Mouse (Mus musculus): ENCODE data around the gene Rasip1.

Rasip1 gene

DNA sequence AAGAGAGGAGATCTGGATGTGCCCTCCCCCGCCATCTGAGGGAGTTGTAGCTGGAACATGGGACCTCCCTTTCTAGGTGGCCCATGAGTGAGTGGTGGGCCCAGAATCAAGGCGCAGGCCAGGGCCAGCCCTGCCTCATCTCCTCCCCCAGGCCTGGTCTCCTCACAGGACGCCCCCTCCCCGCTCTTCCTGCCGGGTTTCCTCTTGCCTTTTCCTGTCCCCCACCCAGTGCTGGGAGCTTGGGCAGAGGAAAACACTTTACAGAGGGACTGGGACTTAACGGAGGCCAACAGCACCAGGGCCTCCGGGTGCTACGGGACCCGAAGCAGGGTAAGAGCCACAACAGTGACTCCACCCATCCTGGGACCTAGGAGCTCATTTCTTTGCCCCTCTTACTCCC lies at the start of gene Rasip1:
Gene Rasip1, plus strand, starts transcription at position 228 of the 400 bp plus-strand sequence.
- DNase-seq (ENCODE audit: low spot score), result no peak

DNA sequence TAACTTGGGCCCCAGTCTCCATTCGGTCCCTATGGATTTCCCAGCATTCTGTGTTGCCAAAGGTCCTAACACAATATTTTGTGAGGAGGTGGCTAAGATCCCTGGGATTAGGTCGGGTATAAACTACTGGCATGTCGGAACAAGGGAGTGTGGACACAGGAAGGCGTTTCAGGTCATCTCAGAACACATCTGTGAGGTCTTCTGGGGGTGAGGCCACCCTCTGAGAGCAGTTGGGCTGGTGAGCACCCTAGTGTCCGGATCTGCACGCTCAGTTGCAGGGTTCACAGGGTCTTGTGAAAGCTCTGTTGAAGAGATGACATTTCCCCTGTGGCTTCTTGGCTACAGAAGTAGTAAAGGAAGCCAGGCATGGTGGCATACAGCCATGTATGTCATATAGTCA lies 41.4 kb upstream of the Rasip1 start:
- DNase-seq (ENCODE audit: low spot score), result no peak

DNA sequence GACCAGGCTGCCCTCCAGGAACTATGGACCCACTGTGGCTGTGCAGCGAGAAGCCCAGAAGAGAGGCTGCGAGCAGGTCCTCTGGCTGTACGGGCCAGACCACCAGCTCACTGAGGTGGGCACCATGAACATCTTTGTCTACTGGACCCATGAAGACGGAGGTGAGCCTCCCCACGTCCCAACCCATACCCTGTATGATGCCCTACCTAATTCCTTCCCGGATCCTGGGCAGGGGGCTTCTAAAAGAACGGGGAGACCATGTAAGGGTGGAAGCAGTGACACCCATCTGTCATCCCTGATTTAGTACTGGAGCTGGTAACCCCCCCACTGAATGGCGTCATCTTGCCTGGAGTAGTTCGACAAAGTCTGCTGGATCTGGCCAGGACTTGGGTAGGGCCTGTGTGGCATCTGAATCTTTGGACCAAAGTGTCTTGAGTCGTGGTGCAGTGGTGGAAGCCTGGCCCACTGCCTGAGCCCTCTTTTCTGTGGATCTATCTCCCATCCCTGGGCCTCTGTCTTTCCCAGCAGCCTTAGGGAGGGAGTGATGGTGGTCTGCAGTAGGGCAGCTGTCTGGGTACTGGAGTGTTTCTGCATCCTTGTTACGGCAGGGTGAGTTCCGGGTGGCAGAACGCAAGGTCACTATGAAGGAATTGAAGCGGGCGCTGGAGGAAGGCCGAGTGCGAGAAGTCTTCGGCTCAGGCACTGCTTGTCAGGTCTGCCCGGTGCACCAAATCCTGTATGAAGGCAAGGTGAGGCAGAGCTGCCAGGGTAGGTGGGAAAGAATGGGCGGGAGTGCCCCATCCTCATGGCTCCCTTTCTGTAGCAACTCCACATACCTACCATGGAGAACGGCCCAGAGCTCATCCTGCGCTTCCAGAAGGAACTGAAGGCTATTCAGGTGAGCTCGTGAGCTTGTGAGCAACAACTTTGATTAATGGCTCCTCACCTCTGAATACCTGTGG lies 39.4 kb upstream of the Rasip1 start:
- no peak for DNase-seq (ENCODE audit: low spot score)

DNA sequence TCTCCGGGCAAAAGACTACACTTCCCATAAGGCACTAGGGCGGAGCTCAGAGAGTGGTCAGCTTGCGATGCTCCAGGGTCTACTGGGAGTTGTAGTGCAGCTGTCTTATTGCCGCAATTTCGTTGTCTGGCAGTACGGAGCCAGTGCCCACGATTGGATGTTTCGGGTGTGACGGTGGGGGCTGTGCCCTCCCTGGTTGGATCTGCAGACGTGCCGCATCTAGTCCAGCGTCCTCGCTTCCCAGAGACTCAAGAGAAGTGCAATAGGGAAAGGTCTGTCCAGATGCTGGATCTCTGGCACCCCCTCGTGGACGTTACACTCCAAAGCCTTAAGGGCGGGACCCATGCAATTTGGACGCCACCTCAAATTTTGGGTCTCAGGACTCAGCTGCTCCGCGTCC lies 38.1 kb upstream of the Rasip1 start:
- DNase-seq (ENCODE audit: low spot score), result peak; percentile 70

DNA sequence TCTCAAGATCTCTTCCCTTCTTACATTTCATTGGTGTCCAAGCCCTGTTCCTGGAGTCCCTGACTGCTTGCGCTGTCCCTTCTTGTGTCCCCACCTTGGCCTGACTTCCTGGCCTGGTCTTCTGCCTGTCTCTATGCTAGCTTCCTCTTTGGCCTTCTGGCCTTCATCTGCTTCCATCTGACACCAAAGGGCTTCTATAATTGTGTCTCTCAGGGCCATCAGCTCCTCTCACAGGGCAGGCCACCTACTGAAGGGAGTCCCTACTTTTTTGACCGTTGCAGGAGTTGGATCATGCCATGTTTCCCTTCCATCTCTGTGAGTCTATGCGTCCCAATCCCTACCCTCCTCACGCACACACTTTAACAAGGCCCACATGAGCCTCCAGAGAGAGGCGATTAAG lies 37.4 kb upstream of the Rasip1 start:
- DNase-seq (ENCODE audit: low spot score), result no peak

DNA sequence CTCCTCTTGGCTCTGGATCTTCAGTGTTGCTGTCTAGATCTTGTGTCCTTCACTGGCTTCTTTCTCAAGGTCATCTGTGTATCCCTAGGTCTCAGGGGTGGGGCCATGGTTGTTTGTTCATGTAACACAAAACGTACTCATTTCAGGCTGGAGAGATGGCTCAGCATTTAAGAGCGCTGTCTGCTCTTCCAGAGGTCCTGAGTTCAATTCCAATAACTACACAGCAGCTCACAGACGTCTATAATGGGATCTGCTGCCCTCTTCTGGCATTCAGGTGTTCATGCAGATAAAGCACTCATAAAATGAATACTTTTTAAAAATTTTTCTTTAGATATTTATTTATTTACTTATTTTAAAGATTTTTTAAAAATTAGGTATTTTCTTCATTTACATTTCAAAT lies 36.4 kb upstream of the Rasip1 start:
- DNase-seq (ENCODE audit: low spot score), result no peak

DNA sequence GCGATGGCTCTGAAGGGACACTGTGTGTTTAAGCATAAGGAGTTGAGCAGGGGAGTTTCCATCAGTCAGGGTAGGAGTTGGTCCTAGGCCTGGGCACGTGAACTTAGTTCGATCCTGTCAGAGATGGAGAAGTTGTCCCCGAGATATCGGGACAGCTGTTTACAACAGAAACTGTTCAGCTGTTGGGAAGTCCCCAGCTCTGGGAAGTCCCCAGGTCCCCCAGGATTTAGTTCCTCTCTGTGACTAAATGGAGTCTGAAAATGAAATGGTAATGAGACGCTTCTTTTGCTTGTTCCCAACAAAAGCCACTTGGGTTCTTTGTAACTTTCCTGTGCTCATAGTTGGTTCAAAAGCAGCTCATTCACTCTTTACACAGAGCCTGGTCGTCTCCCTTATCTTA lies 35.4 kb upstream of the Rasip1 start:
- no peak for DNase-seq (ENCODE audit: low spot score)

DNA sequence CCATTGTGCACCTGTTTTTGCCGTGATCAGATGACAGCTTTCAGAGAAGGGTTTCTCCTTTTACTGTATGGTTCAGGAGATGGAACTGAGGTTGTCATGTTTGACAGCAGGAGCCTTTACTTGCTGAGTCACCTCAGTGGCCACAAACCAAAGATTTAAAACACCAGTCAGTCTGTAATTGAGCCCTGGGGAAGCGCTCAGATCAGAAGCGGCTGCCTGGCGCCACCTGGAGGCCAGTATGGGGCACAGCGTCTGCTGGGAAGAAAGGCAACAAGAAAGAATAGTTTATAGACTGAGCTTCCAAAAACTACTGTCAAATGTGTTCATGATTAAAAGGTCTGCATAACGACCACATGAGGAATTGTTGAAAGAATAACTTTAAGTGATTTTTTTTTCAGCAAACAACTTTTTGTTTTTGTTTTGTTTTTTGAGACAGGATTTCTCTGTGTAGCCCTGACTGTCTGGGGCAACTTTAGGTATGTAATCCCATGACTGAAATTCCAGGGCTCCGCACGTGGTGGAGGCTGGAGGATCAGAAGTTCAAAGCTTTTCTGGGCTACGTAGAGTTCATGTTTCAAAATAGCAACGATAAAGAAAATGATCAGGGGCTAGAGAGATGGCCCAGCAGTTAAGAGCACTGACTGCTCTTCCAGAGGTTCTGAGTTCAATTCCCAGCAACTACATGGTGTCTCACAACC lies 34.0 kb upstream of the Rasip1 start:
- DNase-seq (ENCODE audit: low spot score), result peak; percentile 74

DNA sequence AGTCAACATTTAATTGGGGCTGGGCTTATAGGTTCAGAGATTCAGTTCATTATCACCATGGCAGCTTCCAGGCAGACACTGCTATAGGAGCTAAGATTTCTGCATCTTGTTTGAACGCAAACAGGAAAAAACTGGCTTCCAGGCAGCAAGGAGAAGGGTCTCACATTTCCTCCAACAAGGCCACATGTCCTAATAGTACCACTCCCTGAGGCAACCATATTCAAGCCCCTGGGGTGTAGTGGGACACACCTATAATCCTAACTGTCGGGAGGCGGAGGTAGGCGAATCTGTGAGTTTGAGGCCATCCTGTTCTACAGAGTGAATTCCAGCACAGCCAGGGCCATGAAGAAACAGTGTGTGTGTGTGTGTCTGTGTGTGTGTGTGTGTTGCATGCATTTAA lies 32.1 kb upstream of the Rasip1 start:
- no peak for DNase-seq (ENCODE audit: low spot score)

DNA sequence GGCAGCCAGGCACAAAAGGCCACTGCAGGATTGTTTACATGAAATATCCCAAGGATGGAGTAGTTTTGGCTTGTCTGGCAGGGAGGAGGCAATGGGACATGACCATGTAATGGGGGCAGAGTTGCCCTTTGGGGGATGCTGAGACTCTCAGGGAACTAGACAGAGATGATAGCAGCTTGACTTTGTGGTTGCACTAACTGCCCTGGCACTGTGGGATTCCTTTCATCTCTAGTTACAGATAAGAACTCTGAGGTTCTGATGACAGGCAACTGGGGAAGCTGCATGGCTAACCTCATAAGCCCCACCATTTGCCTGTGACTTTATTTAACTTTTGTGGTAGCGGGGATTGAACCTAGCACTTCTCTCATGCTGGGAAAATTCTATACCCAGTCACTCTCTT lies 31.2 kb upstream of the Rasip1 start:
- no peak for DNase-seq (ENCODE audit: low spot score)

DNA sequence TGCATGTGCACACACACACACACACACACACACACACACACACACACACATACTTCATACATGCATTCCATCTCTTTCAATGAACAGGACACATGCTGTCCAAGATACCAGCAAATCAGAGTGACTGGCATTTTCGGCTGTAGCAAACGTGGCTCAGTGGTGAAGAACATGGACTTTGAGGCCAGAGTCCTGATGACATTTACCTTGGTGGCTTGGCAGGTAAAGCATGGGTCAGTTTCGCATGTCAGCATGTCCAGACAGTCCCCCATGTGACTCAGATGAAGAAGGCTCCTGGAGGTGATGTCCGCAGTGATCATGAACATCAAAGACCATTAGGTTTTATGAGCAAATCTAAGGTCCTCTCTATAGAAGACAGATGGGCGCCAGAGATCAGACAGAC lies 30.3 kb upstream of the Rasip1 start:
- no peak for DNase-seq (ENCODE audit: low spot score)

DNA sequence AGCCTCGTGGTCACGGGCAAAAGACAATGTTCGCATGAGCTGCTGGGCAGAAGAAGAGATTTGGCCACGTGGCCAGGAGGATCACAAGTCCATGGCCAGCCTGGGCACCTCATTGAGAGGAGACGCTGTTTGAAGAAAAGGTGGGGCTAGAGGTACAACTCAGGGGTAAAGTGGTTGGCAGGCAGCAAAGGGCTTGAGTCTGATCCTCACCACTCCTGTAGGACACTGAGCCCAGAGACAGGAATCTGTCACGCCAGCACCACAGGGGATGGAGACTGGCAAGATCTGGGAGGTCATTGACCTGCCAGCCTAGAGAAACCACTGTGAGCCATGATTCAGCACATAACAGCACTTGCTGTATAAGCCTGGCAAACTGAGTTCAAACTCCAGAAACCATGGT lies 29.8 kb upstream of the Rasip1 start:
- DNase-seq (ENCODE audit: low spot score), result no peak

DNA sequence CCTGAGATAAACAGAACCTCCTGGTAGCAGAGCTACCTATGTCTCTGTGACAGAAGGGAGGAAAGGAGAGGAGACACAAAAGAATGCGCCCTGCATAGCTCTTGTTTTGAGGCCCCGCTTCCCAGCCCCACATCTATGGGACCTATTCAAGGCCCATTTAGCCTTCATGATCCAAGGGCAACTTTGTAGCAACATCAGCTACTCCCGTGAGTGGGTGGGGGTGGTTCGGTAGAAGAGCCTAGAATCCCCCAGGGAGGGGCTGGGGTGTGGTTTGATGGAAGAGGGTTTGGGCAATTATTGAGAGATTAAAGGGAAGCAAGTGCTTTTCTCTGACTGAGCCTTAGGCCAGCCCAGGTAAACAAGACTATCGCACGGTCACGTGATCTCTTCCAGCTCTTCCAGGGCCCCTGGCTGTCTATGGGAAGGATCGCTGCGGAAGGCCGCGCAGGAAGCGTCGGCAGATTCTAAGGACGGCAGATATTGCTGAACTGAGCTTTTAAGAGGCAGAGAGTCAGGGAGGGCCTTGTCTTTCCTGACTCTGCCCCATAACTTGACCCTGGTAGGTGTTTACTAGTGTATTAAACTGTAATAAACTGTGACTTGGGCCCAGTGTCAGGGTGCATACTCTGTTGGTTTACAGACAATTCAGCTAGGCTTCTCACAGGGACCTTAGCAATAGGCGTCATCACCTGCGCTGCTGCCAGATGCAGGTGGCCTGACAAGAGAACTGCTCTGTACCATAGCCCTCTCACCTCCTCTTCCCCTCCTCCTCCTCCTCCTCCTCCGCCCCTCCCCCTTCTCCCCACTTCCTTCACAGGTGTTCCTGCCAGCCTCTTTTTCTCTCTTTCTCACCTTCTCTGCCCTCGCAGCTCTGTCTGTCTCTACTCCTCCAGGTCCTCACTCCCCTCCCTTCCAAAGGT lies 28.1 kb upstream of the Rasip1 start:
- no peak for DNase-seq (ENCODE audit: low spot score)

DNA sequence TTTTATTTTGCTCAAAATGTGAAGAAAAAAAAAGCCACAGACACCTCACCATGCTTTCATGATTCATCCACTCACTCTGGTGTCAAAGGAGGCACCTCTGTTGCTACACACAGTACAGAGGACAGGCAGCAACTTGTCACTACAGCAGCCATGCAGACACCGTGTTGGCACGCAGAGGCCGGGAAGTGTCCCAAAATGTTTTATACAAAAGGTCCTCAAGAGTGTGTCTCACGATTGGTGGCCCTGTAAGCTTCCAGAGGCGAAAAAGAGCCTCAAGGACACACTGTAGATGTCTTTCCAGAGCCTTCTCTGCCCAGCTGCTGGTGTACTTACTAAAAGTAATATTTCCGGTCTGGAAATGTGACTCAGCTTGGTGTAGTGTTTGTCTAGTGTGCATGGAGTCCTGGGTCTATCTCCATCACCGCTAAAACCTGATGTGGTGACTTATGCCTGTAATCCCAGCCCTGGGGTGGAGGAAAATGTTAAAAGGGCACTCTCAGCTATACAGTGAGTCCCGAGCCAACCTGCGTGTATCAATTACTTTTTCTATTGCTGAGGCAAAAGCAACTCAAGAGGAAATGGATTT lies 21.5 kb upstream of the Rasip1 start:
- no peak for DNase-seq (ENCODE audit: low spot score)

DNA sequence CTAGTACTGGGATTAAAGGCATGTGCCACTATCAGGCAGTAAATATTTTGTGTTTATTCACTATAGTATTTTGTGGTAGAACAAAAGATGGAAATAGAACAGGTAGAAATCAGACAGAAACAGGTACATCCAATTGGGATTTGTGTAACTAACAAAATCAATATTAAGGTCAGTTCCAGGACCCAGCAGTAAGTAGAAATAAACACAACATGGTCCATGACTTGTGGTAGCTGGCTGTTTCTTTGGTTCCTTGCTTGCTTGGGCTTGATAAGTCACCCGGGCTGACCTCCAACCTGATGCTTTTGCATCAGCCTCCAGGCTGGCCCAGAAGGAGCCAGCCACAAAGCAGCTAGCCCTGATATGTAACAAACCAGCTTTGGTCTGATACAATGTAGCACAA lies 17.8 kb upstream of the Rasip1 start:
- DNase-seq (ENCODE audit: low spot score), result no peak

DNA sequence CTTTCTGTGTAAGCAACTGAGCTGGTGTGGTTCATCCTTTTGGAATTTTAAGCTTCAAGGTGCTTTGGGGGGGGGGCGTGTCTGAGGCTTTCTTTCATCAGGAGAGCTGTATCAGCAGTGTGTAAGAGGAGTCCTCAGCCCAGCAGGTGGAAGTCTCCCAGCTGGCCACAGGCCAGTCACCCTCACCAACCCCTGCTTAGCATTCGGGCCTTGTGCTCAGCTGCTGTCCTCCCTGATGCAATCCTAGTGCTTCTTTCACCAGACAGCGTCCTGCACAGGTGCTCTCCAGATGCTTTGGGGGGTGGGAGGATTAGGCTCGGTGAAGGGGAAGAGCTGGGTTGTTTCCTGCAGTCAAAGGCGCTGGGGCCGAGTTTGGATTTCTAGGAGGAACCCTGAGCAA lies 11.0 kb upstream of the Rasip1 start:
- DNase-seq (ENCODE audit: low spot score), result no peak

DNA sequence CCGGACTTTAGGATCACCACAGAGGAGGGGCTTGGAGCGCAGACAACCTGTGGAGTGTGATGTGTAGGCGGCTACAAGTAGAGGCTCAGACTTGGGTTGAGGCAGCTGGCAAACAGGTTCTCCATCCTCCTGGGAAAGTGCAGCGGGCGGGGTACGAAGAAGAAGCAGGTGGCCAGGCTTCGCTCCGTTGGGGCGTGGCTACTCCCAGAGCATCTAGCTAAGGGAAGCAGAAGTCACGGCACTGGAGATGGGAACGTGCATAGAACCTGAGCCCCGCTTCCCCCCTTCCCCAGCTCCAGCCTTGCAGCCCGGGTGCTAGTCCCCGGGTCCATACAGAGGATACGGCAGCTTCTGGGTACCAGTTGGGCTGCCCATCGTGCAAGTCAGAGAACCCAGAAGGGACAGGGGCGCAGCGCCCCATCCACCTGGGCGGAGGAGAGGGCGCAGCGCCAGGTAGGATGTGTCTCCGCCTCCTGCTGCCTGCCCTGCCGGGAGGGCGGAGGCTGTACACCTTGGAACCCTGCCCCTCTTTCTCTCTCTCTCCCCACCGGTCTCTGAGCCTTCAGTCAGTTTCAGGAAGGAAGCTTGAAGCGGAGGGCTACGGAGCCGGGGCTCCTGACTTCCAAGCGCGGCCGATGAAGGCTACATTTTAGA lies 10.1 kb upstream of the Rasip1 start, which contains the start of gene Fut1:
Gene Fut1, plus strand, starts transcription at position 248 of the 654 bp plus-strand sequence.
- DNase-seq (ENCODE audit: low spot score), result no peak

DNA sequence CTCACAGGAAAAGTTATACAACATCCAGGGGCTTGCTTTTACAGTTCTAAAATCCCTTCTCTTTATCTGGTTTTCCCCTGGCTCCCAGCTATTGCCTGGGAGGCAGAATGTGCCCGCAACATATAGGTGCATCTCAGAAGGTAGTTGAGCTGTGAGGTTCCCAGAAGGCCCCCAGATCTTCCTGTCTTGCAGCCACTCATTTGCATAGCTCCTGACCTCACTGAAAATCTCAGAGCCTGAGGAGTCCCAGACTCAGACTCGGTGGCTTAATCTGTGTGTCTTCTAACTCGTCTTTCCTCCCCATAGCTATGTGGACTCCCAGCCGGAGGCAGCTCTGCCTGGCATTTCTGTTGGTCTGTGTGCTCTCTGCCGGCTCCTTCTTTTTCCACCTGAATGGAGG lies 9.0 kb upstream of the Rasip1 start:
- no peak for DNase-seq (ENCODE audit: low spot score)

DNA sequence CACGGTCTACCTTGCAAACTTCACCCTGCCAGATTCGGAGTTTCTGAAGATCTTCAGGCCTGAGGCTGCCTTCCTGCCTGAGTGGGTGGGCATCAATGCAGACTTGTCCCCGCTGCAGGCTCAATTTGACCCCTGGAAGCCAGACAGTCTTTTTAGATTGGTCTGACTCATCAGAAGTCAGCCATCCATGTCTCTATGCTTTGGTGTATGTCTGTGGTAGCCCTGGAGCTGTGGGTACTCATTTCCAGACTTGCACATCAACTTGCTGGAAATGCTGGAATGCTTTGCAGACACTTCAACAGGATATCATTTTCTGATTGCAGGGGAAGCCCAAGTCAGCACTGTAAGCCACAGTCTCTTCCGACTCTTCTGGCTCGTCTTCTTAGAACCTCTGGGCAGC lies 7.7 kb upstream of the Rasip1 start:
- DNase-seq (ENCODE audit: low spot score), result no peak

DNA sequence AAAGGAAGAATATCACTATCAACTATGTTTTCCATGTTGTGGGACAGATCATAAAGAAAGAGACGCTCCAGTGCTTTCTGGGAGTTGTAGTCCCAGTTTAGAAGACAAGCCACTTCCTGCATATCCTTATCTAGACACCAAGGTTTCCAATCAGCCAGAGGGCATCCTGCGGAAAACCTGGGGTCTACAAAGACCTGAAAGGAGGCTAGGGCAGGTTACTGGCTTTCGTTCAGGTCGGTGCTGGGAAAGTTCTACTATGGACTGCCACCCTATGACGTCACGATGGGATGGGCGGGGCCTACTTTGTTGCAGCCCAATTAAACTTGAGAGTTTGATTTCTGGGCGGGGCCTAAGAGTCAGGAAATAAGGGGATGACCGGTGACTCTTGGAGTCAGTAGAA lies 5.8 kb upstream of the Rasip1 start, which contains the start of gene Izumo1:
Gene Izumo1, plus strand, starts transcription at position 369 of the 400 bp plus-strand sequence.
- DNase-seq (ENCODE audit: low spot score), result peak; percentile 35

DNA sequence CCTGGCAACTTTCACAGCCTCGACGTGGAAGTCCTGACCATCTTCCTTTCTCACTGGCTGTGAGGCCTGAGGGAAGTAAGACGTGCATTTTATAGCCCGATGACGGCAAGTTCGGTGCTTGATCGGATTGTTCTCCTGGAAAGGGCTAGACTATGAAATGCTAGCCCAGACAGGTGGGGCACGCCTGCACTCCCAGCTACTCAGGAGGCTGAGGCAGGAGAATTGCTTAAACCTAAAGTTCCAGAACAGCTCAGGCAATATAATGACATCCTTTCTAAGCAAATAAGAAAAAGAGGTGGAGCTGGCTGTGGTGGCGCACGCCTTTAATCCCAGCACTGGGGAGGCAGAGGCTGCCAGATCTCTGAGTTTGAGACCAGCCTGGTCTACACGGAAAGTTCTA lies 3.8 kb upstream of the Rasip1 start:
- no peak for DNase-seq (ENCODE audit: low spot score)
